Mouse (Mus musculus) embryonic facial prominence, embryonic 10.5 days (tissue): ENCODE results near the gene Irf2. TPM values are rescaled to one million over a fixed set of nuclear protein-coding genes. Genes with fewer than 3 reads are reported as not detected.

Experiments
- DNase-seq: peaks from one replicate; pipeline ENCODE4 v3.0.0-alpha.2; 2017; ENCODE audit warnings: low spot score
- H3K27ac ChIP-seq: fragments of 300-500 bp; sonication (generic); replicated peaks from 2 replicates; pipeline ENCODE4 v1.5.1; 2016; ENCODE audit warnings: mild to moderate bottlenecking
- H3K27me3 ChIP-seq: fragments of 300-500 bp; sonication (generic); replicated peaks from 2 replicates; pipeline ENCODE4 v1.6.1; 2016; ENCODE audit warnings: low read depth, mild to moderate bottlenecking; ENCODE audit not compliant: poor library complexity, severe bottlenecking
- H3K36me3 ChIP-seq: fragments of 300-500 bp; sonication (generic); replicated peaks from 2 replicates; pipeline ENCODE4 v1.6.1; 2016; ENCODE audit warnings: mild to moderate bottlenecking, moderate library complexity
- H3K4me1 ChIP-seq: fragments of 300-500 bp; sonication (generic); 2 replicates; pipeline ENCODE4 v1.6.1; 2016
- H3K4me3 ChIP-seq: fragments of 300-500 bp; sonication (generic); 2 replicates; pipeline ENCODE4 v1.5.1; 2016; ENCODE audit warnings: mild to moderate bottlenecking, moderate library complexity
- H3K9me3 ChIP-seq: fragments of 300-500 bp; sonication (generic); 2 replicates; pipeline ENCODE4 v1.6.1; 2016; ENCODE audit warnings: mild to moderate bottlenecking
- WGBS: fragments of 180-500 bp; shearing (Covaris S2); methylation state at CpG from one replicate; pipeline ENCODE4 v1.1.7; 2016; 5-methylcytosine and 5-hydroxymethylcytosine counted together
- polyA plus RNA-seq: library from polyadenylated mRNA; unstranded; fragments of >200 nt; fragmentation: Nextera tagmentation; extraction: Ambion mirVana; gene quantifications from 2 replicates; pipeline ENCODE4 v1.2.1, GENCODE M21; 2016

Gene Irf2
- polyA plus RNA-seq, 1 experiment from 2014 or later = 9.7 TPM

- no peaks in the 10 kb centered on the region for H3K27me3 ChIP-seq
- no peaks in the 10 kb centered on the region for H3K9me3 ChIP-seq
- peaks cover 12% of the 10 kb centered on the region for H3K4me1 ChIP-seq
- peak; percentile 18 for DNase-seq
- H3K27ac ChIP-seq = peak overlapping the region; percentile 66
- H3K4me3 ChIP-seq = no peak overlapping the region
- no peaks in the 10 kb centered on the region for H3K36me3 ChIP-seq
- WGBS = 48% methylated on average over 7 of the region's 7 CpGs
Measured at GRCm38 (mm10) chr8:46859164-46859846, 119.8 kb downstream of the Irf2 start.

- peaks cover 12% of the 10 kb centered on the region for H3K4me1 ChIP-seq
- WGBS = 71% methylated on average over 8 of the region's 8 CpGs
- H3K4me3 ChIP-seq = no peak overlapping the region
- no peaks in the 10 kb centered on the region for H3K36me3 ChIP-seq
- no peak for DNase-seq
- H3K27me3 ChIP-seq = no peaks in the 10 kb centered on the region
- no peaks in the 10 kb centered on the region for H3K9me3 ChIP-seq
- H3K27ac ChIP-seq = no peak overlapping the region; the same call in 1 of the 2 replicates
Measured at GRCm38 (mm10) chr8:46859847-46860167, 120.3 kb downstream of the Irf2 start.

GRCm38 (mm10) chr8:46862508-46862907 is 123.0 kb downstream of the Irf2 start:
- Histone ChIP-seq H3K4me3 (no peak overlapping the region), H3K4me1 (peaks cover 12% of the 10 kb centered on the region), H3K9me3 (no peaks in the 10 kb centered on the region), H3K27ac (no peak overlapping the region), H3K36me3 (no peaks in the 10 kb centered on the region), H3K27me3 (no peaks in the 10 kb centered on the region)
- 89% methylated on average over 5 of the region's 5 CpGs for WGBS
- DNase-seq = no peak

- WGBS = 81% methylated on average over 1 of the region's 1 CpGs
- Histone ChIP-seq H3K27ac (no peak overlapping the region), H3K9me3 (no peaks in the 10 kb centered on the region), H3K4me1 (peaks cover 4% of the 10 kb centered on the region; the same call in 1 of the 2 replicates), H3K27me3 (no peaks in the 10 kb centered on the region), H3K4me3 (no peak overlapping the region), H3K36me3 (no peaks in the 10 kb centered on the region)
- DNase-seq = no peak
Measured at GRCm38 (mm10) chr8:46865428-46865827, 125.9 kb downstream of the Irf2 start.

GRCm38 (mm10) chr8:46867440-46867839 is 127.9 kb downstream of the Irf2 start:
- no peak overlapping the region for H3K4me3 ChIP-seq
- no peak for DNase-seq
- H3K9me3 ChIP-seq = no peaks in the 10 kb centered on the region
- H3K36me3 ChIP-seq = no peaks in the 10 kb centered on the region
- peaks cover 4% of the 10 kb centered on the region; the same call in 1 of the 2 replicates for H3K4me1 ChIP-seq
- no peak overlapping the region for H3K27ac ChIP-seq
- no peaks in the 10 kb centered on the region for H3K27me3 ChIP-seq
- 72% methylated on average over 4 of the region's 4 CpGs for WGBS

- H3K9me3 ChIP-seq = no peaks in the 10 kb centered on the region
- WGBS = 76% methylated on average over 8 of the region's 8 CpGs
- no peak for DNase-seq
- H3K27ac ChIP-seq = no peak overlapping the region
- H3K4me1 ChIP-seq = peaks cover 4% of the 10 kb centered on the region; the same call in 1 of the 2 replicates
- H3K36me3 ChIP-seq = no peaks in the 10 kb centered on the region
- H3K4me3 ChIP-seq = no peak overlapping the region
- H3K27me3 ChIP-seq = no peaks in the 10 kb centered on the region
Measured at GRCm38 (mm10) chr8:46868346-46869065, 129.0 kb downstream of the Irf2 start.

- WGBS = 72% methylated on average over 6 of the region's 6 CpGs
- no peaks in the 10 kb centered on the region for H3K27me3 ChIP-seq
- peak; percentile 17 for DNase-seq
Measured at GRCm38 (mm10) chr8:46869521-46869925, 130.0 kb downstream of the Irf2 start.

GRCm38 (mm10) chr8:46871086-46871485 is 131.6 kb downstream of the Irf2 start:
- Histone ChIP-seq H3K4me1 (peaks cover 4% of the 10 kb centered on the region; the same call in 1 of the 2 replicates), H3K27ac (no peak overlapping the region), H3K27me3 (no peaks in the 10 kb centered on the region), H3K36me3 (no peaks in the 10 kb centered on the region), H3K4me3 (no peak overlapping the region), H3K9me3 (no peaks in the 10 kb centered on the region)
- no peak for DNase-seq
- 93% methylated on average over 4 of the region's 4 CpGs for WGBS

More at GRCm38 (mm10) chr8:46869521-46869925, 130.0 kb downstream of the Irf2 start:
- Histone ChIP-seq H3K36me3 (no peaks in the 10 kb centered on the region), H3K4me1 (peaks cover 4% of the 10 kb centered on the region; the same call in 1 of the 2 replicates), H3K27ac (no peak overlapping the region), H3K4me3 (no peak overlapping the region), H3K9me3 (no peaks in the 10 kb centered on the region)

GRCm38 (mm10) chr8:46875615-46876293 is 136.2 kb downstream of the Irf2 start:
- Histone ChIP-seq H3K4me1 (no peaks in the 10 kb centered on the region), H3K27me3 (no peaks in the 10 kb centered on the region), H3K9me3 (no peaks in the 10 kb centered on the region), H3K27ac (no peak overlapping the region), H3K4me3 (no peak overlapping the region), H3K36me3 (no peaks in the 10 kb centered on the region)
- DNase-seq = no peak
- WGBS = 70% methylated on average over 2 of the region's 2 CpGs

GRCm38 (mm10) chr8:46881348-46881747 is 141.8 kb downstream of the Irf2 start:
- WGBS = 75% methylated on average over 6 of the region's 6 CpGs
- H3K4me3 ChIP-seq = no peak overlapping the region
- H3K27me3 ChIP-seq = no peaks in the 10 kb centered on the region
- H3K27ac ChIP-seq = no peak overlapping the region
- H3K36me3 ChIP-seq = no peaks in the 10 kb centered on the region
- H3K9me3 ChIP-seq = no peaks in the 10 kb centered on the region
- no peak for DNase-seq
- H3K4me1 ChIP-seq = peaks cover 10% of the 10 kb centered on the region

- Histone ChIP-seq H3K27me3 (no peaks in the 10 kb centered on the region), H3K27ac (no peak overlapping the region), H3K4me3 (no peak overlapping the region), H3K4me1 (peaks cover 10% of the 10 kb centered on the region), H3K9me3 (no peaks in the 10 kb centered on the region), H3K36me3 (no peaks in the 10 kb centered on the region)
- no peak for DNase-seq
- 84% methylated on average over 8 of the region's 8 CpGs for WGBS
Measured at GRCm38 (mm10) chr8:46881755-46882419, 142.4 kb downstream of the Irf2 start.

- DNase-seq = no peak
- no peaks in the 10 kb centered on the region for H3K36me3 ChIP-seq
- no peaks in the 10 kb centered on the region for H3K27me3 ChIP-seq
- no peak overlapping the region for H3K4me3 ChIP-seq
- H3K9me3 ChIP-seq = no peaks in the 10 kb centered on the region
- H3K4me1 ChIP-seq = peaks cover 17% of the 10 kb centered on the region
- H3K27ac ChIP-seq = no peak overlapping the region
- WGBS = 58% methylated on average over 5 of the region's 5 CpGs
Measured at GRCm38 (mm10) chr8:46882743-46883142, 143.2 kb downstream of the Irf2 start.
